Mouse (Mus musculus): Measurements from ENCODE around the gene Tram2. TPM values are rescaled to one million over a fixed set of nuclear protein-coding genes. Genes with fewer than 3 reads are reported as not detected.

Gene Tram2
- polyA plus RNA-seq, 1 experiment from 2014 or later = 7.2 TPM

GRCm38 (mm10) chr1:20994338-20994737 is 84.7 kb downstream of the Tram2 start:
- no peak; the same call in 1 of the 2 replicates for TF ChIP-seq CTCF (IDR thresholded peaks at IDR 0.05; ENCODE audit: low read depth)

GRCm38 (mm10) chr1:20993690-20994089 is 85.3 kb downstream of the Tram2 start:
- TF ChIP-seq CTCF (IDR thresholded peaks at IDR 0.05; ENCODE audit: low read depth) = no peak
- peaks cover 4% of the 10 kb centered on the region; the same call in 1 of the 2 replicates for H3K4me1 ChIP-seq (replicated peaks; ENCODE audit: insufficient read depth, low read length)
- no peaks in the 10 kb centered on the region for H3K9me3 ChIP-seq (replicated peaks; ENCODE audit: low read length)
- no peak overlapping the region for H3K9ac ChIP-seq (ENCODE audit: low read depth, low read length)
- H3K4me2 ChIP-seq (ENCODE audit: low read length) = no peak overlapping the region
- H3K4me3 ChIP-seq (replicated peaks; ENCODE audit: low read depth, low read length) = no peak overlapping the region
- no peak for ATAC-seq (replicated peaks; ENCODE audit: low FRiP score, low read depth)
- DNase-seq (ENCODE audit: low spot score) = no peak
- no peaks in the 10 kb centered on the region for H3K27me3 ChIP-seq (ENCODE audit: insufficient read depth, low read length)
- WGBS = 73% methylated on average over 3 of the region's 3 CpGs
- no peaks in the 10 kb centered on the region for H3K36me3 ChIP-seq (ENCODE audit: insufficient read depth, low read length)
- H3K27ac ChIP-seq = no peak overlapping the region

More at GRCm38 (mm10) chr1:20994338-20994737, 84.7 kb downstream of the Tram2 start:
- H3K4me1 ChIP-seq (replicated peaks; ENCODE audit: insufficient read depth, low read length) = peaks cover 4% of the 10 kb centered on the region; the same call in 1 of the 2 replicates
- H3K9me3 ChIP-seq (replicated peaks; ENCODE audit: low read length) = no peaks in the 10 kb centered on the region
- H3K27me3 ChIP-seq (ENCODE audit: insufficient read depth, low read length) = no peaks in the 10 kb centered on the region
- ATAC-seq (replicated peaks; ENCODE audit: low FRiP score, low read depth) (no peak), DNase-seq (ENCODE audit: low spot score) (no peak)
- H3K9ac ChIP-seq (ENCODE audit: low read depth, low read length) = no peak overlapping the region
- H3K36me3 ChIP-seq (ENCODE audit: insufficient read depth, low read length) = no peaks in the 10 kb centered on the region
- H3K4me3 ChIP-seq (replicated peaks; ENCODE audit: low read depth, low read length) = no peak overlapping the region
- H3K4me2 ChIP-seq (ENCODE audit: low read length) = no peak overlapping the region
- H3K27ac ChIP-seq = no peak overlapping the region
- WGBS = 83% methylated on average over 5 of the region's 5 CpGs

GRCm38 (mm10) chr1:20989461-20990083 is 89.5 kb downstream of the Tram2 start:
- no peaks in the 10 kb centered on the region for H3K4me1 ChIP-seq (replicated peaks; ENCODE audit: insufficient read depth, low read length)
- no peak for ATAC-seq (replicated peaks; ENCODE audit: low FRiP score, low read depth)
- H3K4me2 ChIP-seq (ENCODE audit: low read length) = no peak overlapping the region
- WGBS = 87% methylated on average over 11 of the region's 11 CpGs
- no peak for TF ChIP-seq CTCF (IDR thresholded peaks at IDR 0.05; ENCODE audit: low read depth)
- H3K4me3 ChIP-seq (replicated peaks; ENCODE audit: low read depth, low read length) = no peak overlapping the region
- DNase-seq (ENCODE audit: low spot score) = no peak
- H3K9ac ChIP-seq (ENCODE audit: low read depth, low read length) = no peak overlapping the region
- no peak overlapping the region for H3K27ac ChIP-seq
- no peaks in the 10 kb centered on the region for H3K27me3 ChIP-seq (ENCODE audit: insufficient read depth, low read length)
- no peaks in the 10 kb centered on the region for H3K36me3 ChIP-seq (ENCODE audit: insufficient read depth, low read length)
- H3K9me3 ChIP-seq (replicated peaks; ENCODE audit: low read length) = no peaks in the 10 kb centered on the region

GRCm38 (mm10) chr1:20986378-20987056 is 92.5 kb downstream of the Tram2 start:
- Histone ChIP-seq H3K4me2 (ENCODE audit: low read length) (no peak overlapping the region), H3K9me3 (replicated peaks; ENCODE audit: low read length) (no peaks in the 10 kb centered on the region), H3K9ac (ENCODE audit: low read depth, low read length) (no peak overlapping the region), H3K27me3 (ENCODE audit: insufficient read depth, low read length) (no peaks in the 10 kb centered on the region), H3K27ac (no peak overlapping the region), H3K4me3 (replicated peaks; ENCODE audit: low read depth, low read length) (no peak overlapping the region), H3K36me3 (ENCODE audit: insufficient read depth, low read length) (no peaks in the 10 kb centered on the region), H3K4me1 (replicated peaks; ENCODE audit: insufficient read depth, low read length) (no peaks in the 10 kb centered on the region)
- no peak for DNase-seq (ENCODE audit: low spot score)
- no peak for TF ChIP-seq CTCF (IDR thresholded peaks at IDR 0.05; ENCODE audit: low read depth)
- no peak for ATAC-seq (replicated peaks; ENCODE audit: low FRiP score, low read depth)
- 72% methylated on average over 10 of the region's 10 CpGs for WGBS

GRCm38 (mm10) chr1:20984582-20984981 is 94.4 kb downstream of the Tram2 start:
- Histone ChIP-seq H3K36me3 (ENCODE audit: insufficient read depth, low read length) (no peaks in the 10 kb centered on the region), H3K9me3 (replicated peaks; ENCODE audit: low read length) (no peaks in the 10 kb centered on the region), H3K9ac (ENCODE audit: low read depth, low read length) (no peak overlapping the region), H3K4me2 (ENCODE audit: low read length) (no peak overlapping the region), H3K27ac (no peak overlapping the region), H3K27me3 (ENCODE audit: insufficient read depth, low read length) (no peaks in the 10 kb centered on the region), H3K4me3 (replicated peaks; ENCODE audit: low read depth, low read length) (no peak overlapping the region), H3K4me1 (replicated peaks; ENCODE audit: insufficient read depth, low read length) (no peaks in the 10 kb centered on the region)
- DNase-seq (ENCODE audit: low spot score) = no peak
- no peak for TF ChIP-seq CTCF (IDR thresholded peaks at IDR 0.05; ENCODE audit: low read depth)
- no peak for ATAC-seq (replicated peaks; ENCODE audit: low FRiP score, low read depth)
- WGBS = 75% methylated on average over 4 of the region's 4 CpGs

GRCm38 (mm10) chr1:20984103-20984502 is 94.9 kb downstream of the Tram2 start:
- peak; percentile 21 for DNase-seq (ENCODE audit: low spot score)
- H3K27ac ChIP-seq = no peak overlapping the region
- no peak overlapping the region for H3K9ac ChIP-seq (ENCODE audit: low read depth, low read length)
- no peak for ATAC-seq (replicated peaks; ENCODE audit: low FRiP score, low read depth)
- H3K9me3 ChIP-seq (replicated peaks; ENCODE audit: low read length) = no peaks in the 10 kb centered on the region
- H3K27me3 ChIP-seq (ENCODE audit: insufficient read depth, low read length) = no peaks in the 10 kb centered on the region
- H3K4me1 ChIP-seq (replicated peaks; ENCODE audit: insufficient read depth, low read length) = no peaks in the 10 kb centered on the region
- no peak overlapping the region for H3K4me3 ChIP-seq (replicated peaks; ENCODE audit: low read depth, low read length)
- 67% methylated on average over 2 of the region's 2 CpGs for WGBS
- H3K36me3 ChIP-seq (ENCODE audit: insufficient read depth, low read length) = no peaks in the 10 kb centered on the region
- H3K4me2 ChIP-seq (ENCODE audit: low read length) = no peak overlapping the region
- peak; percentile 37; the same call in 1 of the 2 replicates for TF ChIP-seq CTCF (IDR thresholded peaks at IDR 0.05; ENCODE audit: low read depth)

Data from kidney, postnatal 0 days (tissue).